Mouse (Mus musculus): ENCODE results near the gene Ghrhr. TPM values are rescaled to one million over a fixed set of nuclear protein-coding genes. Genes with fewer than 3 reads are reported as not detected.

Ghrhr gene
- polyA plus RNA-seq, 1 experiment from 2014 or later = not detected

DNA sequence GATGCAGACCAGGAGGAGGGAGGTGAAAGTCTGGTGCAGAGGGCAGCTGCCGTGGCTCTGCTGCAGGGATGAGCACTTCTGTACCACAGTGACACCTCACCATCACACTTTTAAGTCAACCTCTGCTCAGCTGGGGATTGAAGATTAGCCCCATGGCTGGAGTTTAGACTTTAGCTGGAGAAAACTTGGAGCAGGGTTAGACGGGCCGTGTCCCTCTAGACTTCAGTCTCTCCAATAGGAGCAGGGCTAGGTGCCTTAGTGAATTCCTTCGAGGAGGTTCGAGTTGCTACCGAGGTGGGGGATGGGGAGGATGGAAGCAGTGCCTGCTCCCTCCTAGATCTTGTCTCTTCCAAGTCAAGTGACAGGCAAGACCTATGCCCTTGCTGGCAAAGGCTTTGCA is 38.0 kb upstream of the Ghrhr start:
- H3K36me3 ChIP-seq (ENCODE audit: control insufficient read depth, insufficient read depth, low read length) = no peaks in the 10 kb centered on the region
- H3K27ac ChIP-seq (replicated peaks; ENCODE audit: low read depth, low read length) = no peak overlapping the region
- no peak overlapping the region for H3K4me3 ChIP-seq (replicated peaks; ENCODE audit: low read depth, low read length)
- ATAC-seq (ENCODE audit: low FRiP score, low TSS enrichment) = no peak
- WGBS = 58% methylated on average over 6 of the region's 6 CpGs
- H3K4me2 ChIP-seq (ENCODE audit: low read length) = no peak overlapping the region
- H3K27me3 ChIP-seq (ENCODE audit: control insufficient read depth, insufficient read depth, low read length) = no peaks in the 10 kb centered on the region
- DNase-seq = no peak
- 0 out of 2 replicates have a peak, but pooled peaks cover 4% of the 10 kb centered on the region for H3K4me1 ChIP-seq (ENCODE audit: control insufficient read depth, insufficient read depth, low read length)
- no peak overlapping the region for H3K9ac ChIP-seq (replicated peaks; ENCODE audit: low read length)
- H3K9me3 ChIP-seq (ENCODE audit: control insufficient read depth, low read length) = no peaks in the 10 kb centered on the region

- Histone ChIP-seq H3K27me3 (ENCODE audit: control insufficient read depth, insufficient read depth, low read length) (no peaks in the 10 kb centered on the region), H3K9ac (replicated peaks; ENCODE audit: low read length) (no peak overlapping the region), H3K9me3 (ENCODE audit: control insufficient read depth, low read length) (no peaks in the 10 kb centered on the region), H3K36me3 (ENCODE audit: control insufficient read depth, insufficient read depth, low read length) (no peaks in the 10 kb centered on the region), H3K4me2 (ENCODE audit: low read length) (no peak overlapping the region), H3K4me1 (ENCODE audit: control insufficient read depth, insufficient read depth, low read length) (0 out of 2 replicates have a peak, but pooled peaks cover 4% of the 10 kb centered on the region), H3K4me3 (replicated peaks; ENCODE audit: low read depth, low read length) (no peak overlapping the region), H3K27ac (replicated peaks; ENCODE audit: low read depth, low read length) (no peak overlapping the region)
- DNase-seq = no peak
- WGBS = 80% methylated on average over 9 of the region's 9 CpGs
- no peak for ATAC-seq (ENCODE audit: low FRiP score, low TSS enrichment)
Measured at GRCm38 (mm10) chr6:55338934-55339825, 36.9 kb upstream of the Ghrhr start.

GRCm38 (mm10) chr6:55341688-55342087 is 34.4 kb upstream of the Ghrhr start:
- Histone ChIP-seq H3K4me2 (ENCODE audit: low read length) (no peak overlapping the region), H3K36me3 (ENCODE audit: control insufficient read depth, insufficient read depth, low read length) (no peaks in the 10 kb centered on the region), H3K9me3 (ENCODE audit: control insufficient read depth, low read length) (no peaks in the 10 kb centered on the region), H3K9ac (replicated peaks; ENCODE audit: low read length) (no peak overlapping the region), H3K4me1 (ENCODE audit: control insufficient read depth, insufficient read depth, low read length) (no peaks in the 10 kb centered on the region), H3K27ac (replicated peaks; ENCODE audit: low read depth, low read length) (no peak overlapping the region), H3K4me3 (replicated peaks; ENCODE audit: low read depth, low read length) (no peak overlapping the region), H3K27me3 (ENCODE audit: control insufficient read depth, insufficient read depth, low read length) (no peaks in the 10 kb centered on the region)
- peak; percentile 31 for DNase-seq
- 35% methylated on average over 5 of the region's 5 CpGs for WGBS
- ATAC-seq (ENCODE audit: low FRiP score, low TSS enrichment) = no peak

DNA sequence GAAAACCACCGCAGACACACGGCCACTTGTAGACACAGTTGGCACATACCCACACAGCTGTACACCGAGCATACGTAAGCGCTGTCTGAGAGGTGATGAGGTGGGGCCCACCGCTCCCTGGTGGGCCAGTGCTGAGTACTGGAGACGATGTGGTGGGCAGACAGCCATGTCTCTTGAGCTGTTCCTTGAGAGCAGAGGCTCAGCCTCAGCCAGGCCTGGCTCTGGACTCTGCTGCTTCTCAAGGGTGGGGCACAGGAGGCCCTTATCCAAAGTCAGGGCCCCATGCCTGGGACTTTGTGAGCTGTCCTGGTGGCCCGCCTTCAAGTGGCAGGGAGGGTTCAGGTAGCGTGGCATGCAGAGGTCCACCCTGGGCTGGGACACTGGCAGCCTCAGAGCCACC is 33.8 kb upstream of the Ghrhr start:
- H3K4me3 ChIP-seq (replicated peaks; ENCODE audit: low read depth, low read length) = no peak overlapping the region
- WGBS = 80% methylated on average over 9 of the region's 9 CpGs
- DNase-seq = no peak
- ATAC-seq (ENCODE audit: low FRiP score, low TSS enrichment) = no peak
- no peaks in the 10 kb centered on the region for H3K9me3 ChIP-seq (ENCODE audit: control insufficient read depth, low read length)
- no peak overlapping the region for H3K27ac ChIP-seq (replicated peaks; ENCODE audit: low read depth, low read length)
- H3K36me3 ChIP-seq (ENCODE audit: control insufficient read depth, insufficient read depth, low read length) = no peaks in the 10 kb centered on the region
- no peak overlapping the region for H3K4me2 ChIP-seq (ENCODE audit: low read length)
- no peak overlapping the region for H3K9ac ChIP-seq (replicated peaks; ENCODE audit: low read length)
- no peaks in the 10 kb centered on the region for H3K4me1 ChIP-seq (ENCODE audit: control insufficient read depth, insufficient read depth, low read length)
- no peaks in the 10 kb centered on the region for H3K27me3 ChIP-seq (ENCODE audit: control insufficient read depth, insufficient read depth, low read length)

- 95% methylated on average over 10 of the region's 10 CpGs for WGBS
- ATAC-seq (ENCODE audit: low FRiP score, low TSS enrichment) = no peak
- no peak overlapping the region for H3K27ac ChIP-seq (replicated peaks; ENCODE audit: low read depth, low read length)
Measured at GRCm38 (mm10) chr6:55343446-55343845, 32.6 kb upstream of the Ghrhr start.

GRCm38 (mm10) chr6:55344291-55345016 is 31.6 kb upstream of the Ghrhr start:
- no peak for ATAC-seq (ENCODE audit: low FRiP score, low TSS enrichment)
- H3K9me3 ChIP-seq (ENCODE audit: control insufficient read depth, low read length) = no peaks in the 10 kb centered on the region
- WGBS = 86% methylated on average over 9 of the region's 9 CpGs
- H3K36me3 ChIP-seq (ENCODE audit: control insufficient read depth, insufficient read depth, low read length) = no peaks in the 10 kb centered on the region
- no peak overlapping the region for H3K4me2 ChIP-seq (ENCODE audit: low read length)
- no peaks in the 10 kb centered on the region for H3K27me3 ChIP-seq (ENCODE audit: control insufficient read depth, insufficient read depth, low read length)
- H3K9ac ChIP-seq (replicated peaks; ENCODE audit: low read length) = no peak overlapping the region
- H3K4me3 ChIP-seq (replicated peaks; ENCODE audit: low read depth, low read length) = no peak overlapping the region
- H3K27ac ChIP-seq (replicated peaks; ENCODE audit: low read depth, low read length) = no peak overlapping the region
- H3K4me1 ChIP-seq (ENCODE audit: control insufficient read depth, insufficient read depth, low read length) = no peaks in the 10 kb centered on the region
- no peak for DNase-seq

More at GRCm38 (mm10) chr6:55343446-55343845, 32.6 kb upstream of the Ghrhr start:
- no peaks in the 10 kb centered on the region for H3K27me3 ChIP-seq (ENCODE audit: control insufficient read depth, insufficient read depth, low read length)
- H3K9ac ChIP-seq (replicated peaks; ENCODE audit: low read length) = no peak overlapping the region
- H3K4me1 ChIP-seq (ENCODE audit: control insufficient read depth, insufficient read depth, low read length) = no peaks in the 10 kb centered on the region
- H3K9me3 ChIP-seq (ENCODE audit: control insufficient read depth, low read length) = no peaks in the 10 kb centered on the region
- no peak overlapping the region for H3K4me2 ChIP-seq (ENCODE audit: low read length)
- H3K4me3 ChIP-seq (replicated peaks; ENCODE audit: low read depth, low read length) = no peak overlapping the region
- H3K36me3 ChIP-seq (ENCODE audit: control insufficient read depth, insufficient read depth, low read length) = no peaks in the 10 kb centered on the region
- no peak for DNase-seq

DNA sequence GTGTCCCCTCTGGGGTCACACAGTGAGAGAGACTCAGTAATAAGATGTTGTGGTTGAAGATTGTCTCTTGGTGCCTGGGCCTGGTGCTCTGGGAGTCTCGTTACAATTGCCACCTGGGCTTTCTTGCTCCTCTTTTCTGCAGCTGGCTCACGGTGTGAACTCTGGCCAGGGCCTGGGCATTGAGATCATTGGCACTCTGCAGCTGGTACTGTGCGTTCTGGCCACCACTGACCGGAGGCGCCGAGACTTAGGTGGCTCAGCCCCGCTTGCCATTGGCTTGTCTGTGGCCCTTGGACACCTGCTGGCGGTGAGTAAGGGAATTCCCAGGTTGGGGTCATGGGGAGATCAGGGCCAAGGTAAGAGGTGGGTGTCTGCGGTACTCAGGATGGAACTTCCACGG is 30.8 kb upstream of the Ghrhr start:
- Histone ChIP-seq H3K4me1 (ENCODE audit: control insufficient read depth, insufficient read depth, low read length) (no peaks in the 10 kb centered on the region), H3K27ac (replicated peaks; ENCODE audit: low read depth, low read length) (no peak overlapping the region), H3K9me3 (ENCODE audit: control insufficient read depth, low read length) (no peaks in the 10 kb centered on the region), H3K9ac (replicated peaks; ENCODE audit: low read length) (no peak overlapping the region), H3K4me2 (ENCODE audit: low read length) (no peak overlapping the region), H3K36me3 (ENCODE audit: control insufficient read depth, insufficient read depth, low read length) (no peaks in the 10 kb centered on the region), H3K27me3 (ENCODE audit: control insufficient read depth, insufficient read depth, low read length) (no peaks in the 10 kb centered on the region), H3K4me3 (replicated peaks; ENCODE audit: low read depth, low read length) (no peak overlapping the region)
- 88% methylated on average over 10 of the region's 10 CpGs for WGBS
- no peak for DNase-seq
- no peak for ATAC-seq (ENCODE audit: low FRiP score, low TSS enrichment)

DNA sequence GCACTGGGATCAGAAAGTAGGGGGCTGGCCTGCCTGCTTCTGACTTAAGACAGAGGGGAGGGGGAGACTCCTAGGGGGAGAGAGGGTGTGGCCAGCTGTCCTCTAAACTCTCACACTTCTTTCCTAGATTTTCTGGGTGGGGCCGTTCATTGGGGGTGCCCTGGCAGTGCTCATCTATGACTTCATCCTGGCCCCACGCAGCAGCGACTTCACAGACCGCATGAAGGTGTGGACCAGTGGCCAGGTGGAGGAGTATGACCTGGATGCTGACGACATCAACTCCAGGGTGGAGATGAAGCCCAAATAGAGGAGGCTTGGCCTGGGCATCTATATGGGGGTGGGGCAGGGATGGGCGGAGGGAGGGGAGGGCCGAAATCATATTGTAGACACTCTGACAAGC is 29.6 kb upstream of the Ghrhr start:
- Histone ChIP-seq H3K9me3 (ENCODE audit: control insufficient read depth, low read length) (no peaks in the 10 kb centered on the region), H3K4me3 (replicated peaks; ENCODE audit: low read depth, low read length) (no peak overlapping the region), H3K27ac (replicated peaks; ENCODE audit: low read depth, low read length) (no peak overlapping the region), H3K4me2 (ENCODE audit: low read length) (no peak overlapping the region), H3K27me3 (ENCODE audit: control insufficient read depth, insufficient read depth, low read length) (no peaks in the 10 kb centered on the region), H3K36me3 (ENCODE audit: control insufficient read depth, insufficient read depth, low read length) (no peaks in the 10 kb centered on the region), H3K9ac (replicated peaks; ENCODE audit: low read length) (no peak overlapping the region), H3K4me1 (ENCODE audit: control insufficient read depth, insufficient read depth, low read length) (no peaks in the 10 kb centered on the region)
- ATAC-seq (ENCODE audit: low FRiP score, low TSS enrichment) (0 out of 2 replicates have a peak, but pooled peaks have one; percentile 28), DNase-seq (no peak)
- WGBS = 88% methylated on average over 7 of the region's 7 CpGs

Data from midbrain, embryonic 14.5 days (tissue).